Comparison of ENCODE assay signal across 11 mouse cellular contexts in the genomic region with DNA sequence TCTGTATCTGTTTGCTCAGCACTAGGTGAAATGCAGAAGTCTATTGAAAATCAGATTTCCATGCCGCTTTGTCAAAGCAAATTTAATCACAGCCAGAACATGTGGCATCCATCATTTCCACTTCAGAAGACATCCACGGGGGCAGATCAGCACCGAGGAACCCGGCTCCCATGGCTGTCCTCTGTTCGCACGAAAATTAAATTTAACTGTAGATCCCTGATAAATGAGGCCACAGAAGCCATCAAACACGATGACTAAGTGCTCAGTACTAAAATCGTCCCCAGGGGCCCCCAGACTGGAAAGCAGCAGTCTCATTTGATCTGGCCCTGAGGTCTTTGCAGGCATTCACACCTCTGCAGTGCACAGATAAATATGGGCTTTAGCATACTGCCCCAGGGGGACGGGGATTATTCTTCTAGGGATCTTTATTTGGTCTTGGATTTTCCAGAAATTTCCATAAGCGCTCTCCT.
DNase-seq lines count a peak whose midpoint lies in the region; ATAC-seq and TF ChIP-seq lines count a peak whose summit lies in the region.
"Had no signal": no experiment of that assay in that cellular context is flagged by ENCODE, and none has a peak within 500 bp of the region (broad histone marks: within the 10 kb centered on the region; RNA-seq: fewer than 3 reads in every experiment).

No protein-coding gene starts in this region.

- H3K9ac ChIP-seq in hindbrain, embryonic 15.5 days: no peak overlapping the region
- no peak overlapping the region for H3K9ac ChIP-seq in neural tube, embryonic 15.5 days (replicated peaks)
- H3K9ac ChIP-seq: stomach, embryonic 15.5 days had no signal

- no peak for TF ChIP-seq POLR2A in lung, adult 2 months (IDR thresholded peaks at IDR 0.05; ENCODE audit: borderline replicate concordance, extremely low read depth, low read depth, low read length)

- 0 out of 2 replicates have a peak overlapping the region, but pooled peaks have one; percentile 8 for H3K4me2 ChIP-seq in hindbrain, embryonic 15.5 days
- 0 out of 2 replicates have a peak overlapping the region, but pooled peaks have one; percentile 3 for H3K4me2 ChIP-seq in neural tube, embryonic 15.5 days
- H3K4me2 ChIP-seq: stomach, embryonic 15.5 days had no signal

- no peak overlapping the region for H3K4me3 ChIP-seq in lung, adult 2 months (replicated peaks; ENCODE audit: extremely low read depth, low read depth, low read length)
- no peak overlapping the region for H3K4me3 ChIP-seq in hindbrain, embryonic 15.5 days
- H3K4me3 ChIP-seq in neural tube, embryonic 15.5 days (replicated peaks): no peak overlapping the region
- H3K4me3 ChIP-seq: stomach, embryonic 15.5 days had no signal

- ATAC-seq in hindbrain, embryonic 15.5 days (ENCODE audit: low FRiP score, low read depth): peak; percentile 68
- ATAC-seq in neural tube, embryonic 15.5 days (ENCODE audit: low FRiP score): no peak
- ATAC-seq: Patski had no signal

- no peak overlapping the region for H3K27ac ChIP-seq in hindbrain, embryonic 15.5 days (replicated peaks)
- H3K27ac ChIP-seq in neural tube, embryonic 15.5 days (replicated peaks): no peak overlapping the region
- H3K27ac ChIP-seq: stomach, embryonic 15.5 days had no signal

- H3K9me3 ChIP-seq in hindbrain, embryonic 15.5 days: no peaks in the 10 kb centered on the region
- H3K9me3 ChIP-seq in neural tube, embryonic 15.5 days (replicated peaks): no peaks in the 10 kb centered on the region
- H3K9me3 ChIP-seq: stomach, embryonic 15.5 days had no signal

- no peaks in the 10 kb centered on the region for H3K36me3 ChIP-seq in hindbrain, embryonic 15.5 days
- H3K36me3 ChIP-seq in neural tube, embryonic 15.5 days: no peaks in the 10 kb centered on the region
- H3K36me3 ChIP-seq: stomach, embryonic 15.5 days had no signal

- TF ChIP-seq CTCF in lung, adult 2 months (IDR thresholded peaks at IDR 0.05; ENCODE audit: insufficient read depth, low read length): no peak

- 25% methylated on average over 10 of the region's 10 CpGs for WGBS in lung, adult 2 months
- 22% methylated on average over 10 of the region's 10 CpGs for WGBS in hindbrain, embryonic 15.5 days
- WGBS in neural tube, embryonic 15.5 days: 30% methylated on average over 10 of the region's 10 CpGs

- peak; percentile 23 for DNase-seq in embryo, embryonic 10 days (ENCODE audit: low spot score)
- DNase-seq in embryo, embryonic 9.5 days (ENCODE audit: extremely low spot score): no peak
- peak; percentile 4 for DNase-seq in lung, postnatal 14 days
- DNase-seq in lung, adult 2 months: no peak
- DNase-seq in spleen, adult 18-20 months: no peak
- no peak for DNase-seq in left cerebral cortex, postnatal 4 days
- DNase-seq: gastrocnemius, postnatal 36 days had no signal

- intact Hi-C loops in left cerebral cortex, postnatal 4 days (cut with DNase I): no loop called here

- no peaks in the 10 kb centered on the region for H3K4me1 ChIP-seq in lung, adult 2 months (ENCODE audit: control insufficient read depth, insufficient read depth, low read length)
- peaks cover 8% of the 10 kb centered on the region for H3K4me1 ChIP-seq in hindbrain, embryonic 15.5 days (replicated peaks)
- H3K4me1 ChIP-seq in neural tube, embryonic 15.5 days: peaks cover 13% of the 10 kb centered on the region
- H3K4me1 ChIP-seq: stomach, embryonic 15.5 days had no signal

- H3K27me3 ChIP-seq in hindbrain, embryonic 15.5 days: no peaks in the 10 kb centered on the region
- no peaks in the 10 kb centered on the region for H3K27me3 ChIP-seq in neural tube, embryonic 15.5 days (replicated peaks)
- H3K27me3 ChIP-seq: stomach, embryonic 15.5 days had no signal

Comparison
In these comparisons a context has a peak if more than half of its experiments do, and no peak if none do; other contexts are left out.
1. DNase-seq: peak in embryo, embryonic 10 days (single experiment) and lung, postnatal 14 days (single experiment); none in embryo, embryonic 9.5 days (single experiment), lung, adult 2 months (single experiment), spleen, adult 18-20 months (0 of 2) and left cerebral cortex, postnatal 4 days (single experiment).